Mouse (Mus musculus): ENCODE results near the gene Fam222a. TPM values are rescaled to one million over a fixed set of nuclear protein-coding genes. Genes with fewer than 3 reads are reported as not detected.

Gene Fam222a
- polyA plus RNA-seq, 1 experiment from 2014 or later: 2.9 TPM

DNA sequence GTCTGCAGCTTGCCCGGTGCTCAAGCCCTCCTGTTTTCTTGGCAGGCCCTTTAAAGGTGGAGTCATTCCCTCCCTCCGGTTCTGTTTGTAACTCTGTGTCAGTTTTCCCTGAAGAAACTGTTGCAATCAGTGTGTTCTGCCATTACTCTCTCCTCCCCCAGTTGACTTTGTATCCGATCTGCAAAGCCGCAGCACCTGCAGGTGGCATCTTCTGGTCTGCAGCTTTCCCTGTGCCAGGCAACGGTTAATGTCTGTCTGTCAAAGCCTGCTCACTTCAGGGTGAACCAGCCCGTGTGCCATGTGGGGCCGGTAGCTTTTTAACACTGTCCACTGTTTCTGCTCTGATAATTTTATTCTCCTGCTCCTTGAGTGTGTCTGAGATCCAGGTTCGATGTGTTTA lies 29.4 kb downstream of the Fam222a start:
- Histone ChIP-seq H3K27ac (peak overlapping the region; percentile 28), H3K4me2 (no peak overlapping the region), H3K4me1 (peaks cover 46% of the 10 kb centered on the region), H3K27me3 (replicated peaks) (no peaks in the 10 kb centered on the region), H3K4me3 (replicated peaks) (no peak overlapping the region), H3K9me3 (no peaks in the 10 kb centered on the region), H3K9ac (no peak overlapping the region), H3K36me3 (no peaks in the 10 kb centered on the region)
- no peak for ATAC-seq (ENCODE audit: insufficient read depth, low FRiP score, low read depth)
- 34% methylated on average over 8 of the region's 8 CpGs for WGBS

DNA sequence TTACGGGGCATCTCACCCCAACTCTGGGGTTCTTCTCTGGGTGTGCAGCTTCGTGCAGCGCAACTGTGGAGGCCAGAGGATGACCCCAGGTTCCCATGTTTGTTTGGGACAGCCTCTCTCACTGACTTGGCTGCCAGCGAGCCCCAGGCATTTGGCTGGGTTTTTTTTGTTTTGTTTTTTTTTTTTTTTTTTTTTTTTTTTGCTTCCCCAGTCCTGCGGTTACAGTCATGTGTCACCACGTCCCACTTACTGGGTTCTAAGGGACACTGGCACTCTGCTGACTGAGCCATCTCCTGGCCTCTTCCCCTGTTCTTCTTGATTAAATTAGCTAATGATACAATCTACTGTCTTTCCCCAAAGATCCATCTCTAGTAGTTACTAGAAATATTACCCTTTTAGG lies 29.8 kb downstream of the Fam222a start:
- 45% methylated on average over 6 of the region's 6 CpGs for WGBS
- Histone ChIP-seq H3K9me3 (no peaks in the 10 kb centered on the region), H3K27ac (peak overlapping the region; percentile 28; the same call in 1 of the 2 replicates), H3K4me1 (peaks cover 42% of the 10 kb centered on the region), H3K27me3 (replicated peaks) (no peaks in the 10 kb centered on the region), H3K4me2 (no peak overlapping the region), H3K9ac (no peak overlapping the region), H3K4me3 (replicated peaks) (no peak overlapping the region), H3K36me3 (no peaks in the 10 kb centered on the region)
- no peak for ATAC-seq (ENCODE audit: insufficient read depth, low FRiP score, low read depth)

DNA sequence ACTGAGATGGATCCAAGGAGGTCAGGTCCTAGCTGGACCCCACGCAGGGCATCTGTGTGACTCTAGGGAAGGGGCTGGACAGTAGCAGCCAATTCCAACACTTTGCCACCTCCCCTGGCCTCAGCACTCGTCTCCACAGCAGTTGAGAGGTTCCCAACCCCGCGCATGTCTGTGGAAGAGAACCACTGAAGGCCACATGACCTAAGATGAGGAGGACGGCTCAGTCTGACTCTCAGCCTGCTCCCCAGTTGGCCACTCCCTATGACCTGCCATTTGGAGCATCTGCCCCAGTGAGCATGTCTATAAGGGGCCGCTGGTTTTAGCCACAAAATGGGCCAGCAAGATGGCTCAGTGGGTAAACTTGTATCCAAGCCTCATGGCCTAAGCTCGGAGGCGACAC lies 34.2 kb downstream of the Fam222a start:
- 72% methylated on average over 8 of the region's 8 CpGs for WGBS
- Histone ChIP-seq H3K27ac (no peak overlapping the region), H3K27me3 (replicated peaks) (no peaks in the 10 kb centered on the region), H3K4me1 (peaks cover 10% of the 10 kb centered on the region), H3K9me3 (no peaks in the 10 kb centered on the region), H3K4me3 (replicated peaks) (no peak overlapping the region), H3K9ac (no peak overlapping the region), H3K4me2 (no peak overlapping the region), H3K36me3 (no peaks in the 10 kb centered on the region)
- no peak for ATAC-seq (ENCODE audit: insufficient read depth, low FRiP score, low read depth)

DNA sequence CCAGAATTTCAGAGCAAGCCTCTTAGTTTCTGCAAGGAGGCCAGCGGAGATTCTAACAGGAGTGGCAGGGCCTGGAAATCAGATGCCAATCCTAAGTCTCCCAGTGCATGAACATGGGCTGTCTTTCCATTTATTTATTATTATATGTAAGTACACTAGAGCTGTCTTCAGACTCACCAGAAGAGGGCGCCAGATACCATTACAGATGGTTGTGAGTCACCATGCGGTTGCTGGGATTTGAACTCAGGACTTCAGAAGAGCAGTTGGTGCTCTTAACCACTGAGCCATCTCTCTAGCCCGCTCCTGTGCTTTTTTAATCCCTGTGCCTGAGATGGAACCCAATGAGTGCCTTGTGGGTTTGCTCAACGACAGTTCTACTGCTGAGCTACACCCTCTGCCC lies 36.2 kb downstream of the Fam222a start:
- Histone ChIP-seq H3K4me1 (peaks cover 18% of the 10 kb centered on the region), H3K9ac (no peak overlapping the region), H3K4me3 (replicated peaks) (no peak overlapping the region), H3K4me2 (no peak overlapping the region), H3K9me3 (no peaks in the 10 kb centered on the region), H3K27ac (no peak overlapping the region), H3K36me3 (no peaks in the 10 kb centered on the region), H3K27me3 (replicated peaks) (no peaks in the 10 kb centered on the region)
- WGBS: 77% methylated on average over 5 of the region's 5 CpGs
- ATAC-seq (ENCODE audit: insufficient read depth, low FRiP score, low read depth): no peak

DNA sequence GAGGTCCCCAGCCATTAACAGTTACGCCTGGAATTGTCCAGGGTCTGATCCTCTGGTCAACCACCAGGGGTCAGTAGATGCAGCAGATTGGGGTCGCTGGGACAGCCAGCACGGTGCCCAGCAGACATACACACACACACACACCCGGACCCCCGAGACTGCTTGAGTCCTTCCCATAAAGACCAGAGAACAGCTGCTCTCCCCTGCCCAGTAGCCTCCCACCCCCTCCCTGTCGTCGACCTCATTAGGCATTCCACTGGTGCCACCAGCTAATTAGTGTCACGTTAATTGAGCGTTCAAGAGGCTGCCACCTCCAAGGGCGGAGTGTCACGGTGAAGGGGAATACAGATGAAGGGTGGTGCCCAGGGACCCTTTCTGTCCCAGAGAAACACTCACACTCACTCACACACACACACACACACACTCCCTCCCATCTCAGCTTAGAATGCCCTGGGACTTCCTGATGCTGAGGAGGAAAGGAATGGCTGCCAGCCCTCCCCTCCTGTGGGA lies 37.0 kb downstream of the Fam222a start:
- peaks cover 14% of the 10 kb centered on the region for H3K4me1 ChIP-seq

DNA sequence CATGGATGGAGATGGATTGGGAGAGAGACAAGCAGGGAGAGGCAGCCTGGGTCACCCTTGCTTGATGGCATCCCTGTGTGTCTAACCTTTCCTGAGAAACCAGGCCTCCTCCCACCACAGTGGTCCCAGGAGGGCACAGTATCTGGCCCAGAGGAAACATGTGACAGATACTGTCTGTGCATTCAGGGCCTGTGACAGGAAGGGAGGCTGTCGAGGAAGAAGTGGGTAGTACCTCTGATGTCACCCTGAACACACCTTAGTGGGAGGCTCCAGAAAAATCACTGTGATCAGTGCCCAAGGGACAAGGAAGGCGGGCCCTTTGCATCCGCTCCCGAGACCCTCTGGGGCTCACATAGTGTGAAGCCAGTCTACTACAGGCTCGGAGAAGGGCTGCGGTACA lies 38.2 kb downstream of the Fam222a start:
- WGBS: 82% methylated on average over 6 of the region's 6 CpGs

More for the DNA sequence above, 37.0 kb downstream of the Fam222a start:
- no peak overlapping the region for H3K27ac ChIP-seq
- H3K9ac ChIP-seq: no peak overlapping the region
- WGBS: 34% methylated on average over 11 of the region's 11 CpGs
- ATAC-seq (ENCODE audit: insufficient read depth, low FRiP score, low read depth): no peak
- H3K4me2 ChIP-seq: no peak overlapping the region
- no peaks in the 10 kb centered on the region for H3K27me3 ChIP-seq (replicated peaks)
- H3K9me3 ChIP-seq: no peaks in the 10 kb centered on the region
- H3K36me3 ChIP-seq: no peaks in the 10 kb centered on the region
- H3K4me3 ChIP-seq (replicated peaks): no peak overlapping the region

DNA sequence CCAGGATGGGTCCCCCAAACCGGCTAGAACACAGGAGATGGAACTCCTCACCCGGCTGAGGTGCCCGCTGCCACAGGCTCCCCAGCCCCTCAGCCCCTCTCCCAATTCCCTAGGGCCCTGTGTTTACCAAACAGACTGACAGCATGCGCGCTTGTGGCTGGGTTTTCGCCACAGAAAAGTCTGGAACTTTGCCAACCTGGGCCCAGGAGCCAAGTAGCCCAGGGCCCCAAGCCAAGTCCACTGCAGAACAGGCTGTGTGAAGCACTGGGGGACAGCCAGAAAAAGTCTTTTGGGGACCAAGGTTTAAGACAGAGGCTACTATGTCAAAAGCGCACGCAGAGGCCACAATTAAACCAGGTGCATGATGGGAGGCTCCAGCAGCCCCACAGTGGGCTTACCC lies 39.8 kb downstream of the Fam222a start:
- ATAC-seq (ENCODE audit: insufficient read depth, low FRiP score, low read depth): no peak

More for the DNA sequence above, 38.2 kb downstream of the Fam222a start:
- no peak overlapping the region for H3K4me2 ChIP-seq
- no peak overlapping the region for H3K4me3 ChIP-seq (replicated peaks)
- H3K9me3 ChIP-seq: no peaks in the 10 kb centered on the region
- H3K27me3 ChIP-seq (replicated peaks): no peaks in the 10 kb centered on the region
- H3K9ac ChIP-seq: no peak overlapping the region
- H3K36me3 ChIP-seq: no peaks in the 10 kb centered on the region
- no peak for ATAC-seq (ENCODE audit: insufficient read depth, low FRiP score, low read depth)
- peaks cover 14% of the 10 kb centered on the region for H3K4me1 ChIP-seq
- H3K27ac ChIP-seq: no peak overlapping the region

DNA sequence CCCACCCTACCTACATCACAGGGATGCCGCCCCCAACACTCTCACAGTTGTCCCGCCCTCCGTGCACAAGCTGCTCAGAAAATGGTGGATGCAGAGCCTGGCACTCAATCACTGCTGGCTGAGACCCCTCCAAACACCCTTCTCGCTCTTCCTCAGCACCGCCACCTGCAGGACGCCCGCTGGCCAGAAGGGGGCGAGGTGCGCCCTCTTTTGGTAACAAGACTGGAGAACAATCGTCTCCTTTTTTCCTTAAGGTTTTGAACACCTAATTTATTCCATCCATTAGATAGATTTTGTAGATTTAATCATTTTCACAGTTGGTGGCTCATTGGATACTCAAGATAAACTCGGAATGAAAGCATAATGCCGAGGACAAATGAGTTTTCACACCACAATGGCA lies 40.7 kb downstream of the Fam222a start:
- no peaks in the 10 kb centered on the region for H3K36me3 ChIP-seq
- ATAC-seq (ENCODE audit: insufficient read depth, low FRiP score, low read depth): no peak
- no peaks in the 10 kb centered on the region for H3K27me3 ChIP-seq (replicated peaks)
- H3K4me2 ChIP-seq: no peak overlapping the region
- no peak overlapping the region for H3K4me3 ChIP-seq (replicated peaks)
- peaks cover 14% of the 10 kb centered on the region for H3K4me1 ChIP-seq
- 7% methylated on average over 12 of the region's 12 CpGs for WGBS
- no peaks in the 10 kb centered on the region for H3K9me3 ChIP-seq
- H3K27ac ChIP-seq: no peak overlapping the region
- H3K9ac ChIP-seq: no peak overlapping the region

More for the DNA sequence above, 39.8 kb downstream of the Fam222a start:
- H3K27me3 ChIP-seq (replicated peaks): no peaks in the 10 kb centered on the region
- H3K9ac ChIP-seq: no peak overlapping the region
- no peak overlapping the region for H3K4me2 ChIP-seq
- peaks cover 14% of the 10 kb centered on the region for H3K4me1 ChIP-seq
- H3K27ac ChIP-seq: no peak overlapping the region
- H3K9me3 ChIP-seq: no peaks in the 10 kb centered on the region
- H3K4me3 ChIP-seq (replicated peaks): no peak overlapping the region
- no peaks in the 10 kb centered on the region for H3K36me3 ChIP-seq
- WGBS: 52% methylated on average over 8 of the region's 8 CpGs

DNA sequence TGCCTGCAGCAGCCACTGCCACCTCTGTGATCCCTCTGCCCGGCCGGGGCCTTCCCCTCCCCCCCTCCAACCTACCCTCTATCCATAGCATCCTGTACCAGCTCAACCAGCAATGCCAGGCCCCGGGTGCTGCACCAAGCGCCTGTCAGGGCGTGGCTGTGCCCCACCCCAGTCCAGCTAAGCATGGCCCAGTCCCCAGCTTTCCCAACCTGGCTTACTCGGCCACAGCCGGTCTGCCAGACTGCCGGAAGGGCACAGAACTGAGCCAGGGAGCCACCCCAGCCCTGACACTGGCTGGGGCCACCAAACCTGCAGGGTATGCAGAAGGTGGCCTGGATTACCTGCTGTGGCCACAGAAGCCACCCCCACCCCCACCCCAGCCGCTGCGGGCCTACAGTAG lies 43.4 kb downstream of the Fam222a start:
- 84% methylated on average over 10 of the region's 10 CpGs for WGBS
- no peak for ATAC-seq (ENCODE audit: insufficient read depth, low FRiP score, low read depth)
- H3K4me3 ChIP-seq (replicated peaks): no peak overlapping the region
- H3K27me3 ChIP-seq (replicated peaks): no peaks in the 10 kb centered on the region
- no peaks in the 10 kb centered on the region for H3K36me3 ChIP-seq
- H3K9ac ChIP-seq: no peak overlapping the region
- H3K4me2 ChIP-seq: no peak overlapping the region
- H3K4me1 ChIP-seq: peaks cover 14% of the 10 kb centered on the region
- H3K27ac ChIP-seq: no peak overlapping the region
- no peaks in the 10 kb centered on the region for H3K9me3 ChIP-seq

DNA sequence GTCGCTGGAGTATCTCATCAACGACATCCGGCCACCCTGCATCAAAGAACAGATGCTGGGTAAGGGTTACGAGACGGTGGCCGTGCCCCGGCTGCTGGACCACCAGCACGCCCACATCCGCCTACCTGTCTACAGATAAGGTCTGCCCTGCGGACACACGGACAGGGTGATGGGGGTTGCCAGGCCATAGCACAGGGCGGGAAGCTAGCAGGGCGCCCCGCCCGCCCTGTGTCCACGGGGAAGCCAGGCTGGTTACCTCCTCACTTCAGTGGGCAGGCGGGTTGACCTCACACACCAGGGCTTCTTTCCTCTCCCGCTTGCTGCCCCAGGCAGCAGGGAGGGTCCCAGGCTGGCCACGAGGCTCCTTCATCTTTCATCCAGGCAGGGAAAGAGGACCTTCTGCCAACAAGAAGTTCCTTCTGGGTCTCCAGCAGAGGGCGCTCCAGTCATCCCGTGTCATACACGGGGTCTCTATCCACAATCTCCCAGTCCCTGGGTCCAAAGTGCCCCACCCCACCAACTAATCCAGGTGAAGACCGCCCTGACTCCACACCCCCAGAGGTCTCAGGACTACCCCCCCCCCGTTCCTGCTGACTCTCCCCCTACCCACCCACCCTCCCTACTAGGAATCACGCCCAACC lies 44.3 kb downstream of the Fam222a start:
- no peak overlapping the region for H3K9ac ChIP-seq

DNA sequence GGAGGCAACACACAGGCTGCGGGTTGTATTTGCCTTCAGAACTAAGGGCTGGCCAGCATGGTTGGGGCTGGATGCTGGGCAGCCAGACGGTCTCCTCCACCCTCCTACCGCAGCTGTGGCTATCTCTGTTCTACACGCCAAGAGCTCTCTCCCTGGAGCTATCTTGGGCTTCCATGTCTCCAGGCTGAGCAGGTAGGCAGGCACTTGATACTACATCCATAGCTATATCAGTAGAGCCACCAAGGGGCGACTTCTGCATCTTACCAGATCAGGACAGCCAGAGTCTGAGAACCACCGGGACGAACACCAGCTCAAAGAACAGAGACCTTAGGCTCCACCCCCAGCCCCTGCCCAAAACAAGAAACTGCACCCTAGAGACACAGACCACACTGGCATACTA lies 47.0 kb downstream of the Fam222a start:
- Histone ChIP-seq H3K4me3 (replicated peaks) (no peak overlapping the region), H3K9me3 (no peaks in the 10 kb centered on the region), H3K9ac (no peak overlapping the region), H3K27me3 (replicated peaks) (no peaks in the 10 kb centered on the region), H3K36me3 (no peaks in the 10 kb centered on the region), H3K27ac (no peak overlapping the region), H3K4me1 (no peaks in the 10 kb centered on the region), H3K4me2 (no peak overlapping the region)
- ATAC-seq (ENCODE audit: insufficient read depth, low FRiP score, low read depth): no peak
- WGBS: 61% methylated on average over 7 of the region's 7 CpGs

More for the DNA sequence above, 44.3 kb downstream of the Fam222a start:
- Histone ChIP-seq H3K4me1 (peaks cover 14% of the 10 kb centered on the region), H3K4me3 (replicated peaks) (no peak overlapping the region), H3K4me2 (no peak overlapping the region), H3K36me3 (no peaks in the 10 kb centered on the region), H3K27me3 (replicated peaks) (no peaks in the 10 kb centered on the region), H3K9me3 (no peaks in the 10 kb centered on the region), H3K27ac (no peak overlapping the region)
- 64% methylated on average over 24 of the region's 25 CpGs for WGBS
- ATAC-seq (ENCODE audit: insufficient read depth, low FRiP score, low read depth): no peak

DNA sequence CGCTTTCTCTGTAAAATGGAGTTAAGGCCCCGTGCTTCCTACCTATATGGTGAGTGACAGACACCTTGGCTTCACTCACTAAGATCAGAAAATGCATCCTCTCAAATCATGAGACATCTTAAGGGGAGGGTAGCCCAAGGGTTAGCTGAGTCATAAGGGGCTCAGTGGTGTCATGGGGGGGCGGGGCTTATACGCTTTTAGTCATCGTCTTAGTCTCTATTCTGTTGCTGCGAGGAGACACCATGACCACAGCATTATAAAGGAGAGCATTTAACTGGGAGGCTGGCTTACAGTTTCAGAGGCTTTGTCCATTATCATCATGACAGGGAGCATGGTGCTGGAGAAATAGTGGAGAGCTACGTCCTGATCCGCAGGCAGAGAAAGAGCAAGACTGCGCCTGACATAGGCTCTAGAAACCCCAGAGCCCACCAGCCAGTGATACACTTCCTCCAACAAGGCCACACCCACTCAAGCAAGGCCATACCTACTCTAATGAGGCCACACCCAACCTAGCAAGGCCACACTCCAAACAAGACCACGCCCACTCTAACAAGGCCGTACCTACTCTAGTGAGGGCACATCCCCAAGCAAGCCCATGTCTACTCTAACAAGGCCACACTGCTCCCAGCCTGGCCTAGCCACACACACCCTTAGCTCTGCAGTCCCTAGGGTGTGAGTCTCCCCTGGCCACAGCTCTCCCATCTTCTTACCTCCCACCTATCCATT lies 48.7 kb downstream of the Fam222a start:
- Histone ChIP-seq H3K27ac (no peak overlapping the region), H3K9ac (no peak overlapping the region), H3K27me3 (replicated peaks) (no peaks in the 10 kb centered on the region), H3K9me3 (no peaks in the 10 kb centered on the region), H3K4me1 (no peaks in the 10 kb centered on the region), H3K4me3 (replicated peaks) (no peak overlapping the region), H3K4me2 (no peak overlapping the region), H3K36me3 (no peaks in the 10 kb centered on the region)
- ATAC-seq (ENCODE audit: insufficient read depth, low FRiP score, low read depth): 0 out of 2 replicates have a peak, but pooled peaks have one; percentile 15
- WGBS: 78% methylated on average over 11 of the region's 11 CpGs

All from stomach, embryonic 15.5 days (tissue).